In the genomic region with DNA sequence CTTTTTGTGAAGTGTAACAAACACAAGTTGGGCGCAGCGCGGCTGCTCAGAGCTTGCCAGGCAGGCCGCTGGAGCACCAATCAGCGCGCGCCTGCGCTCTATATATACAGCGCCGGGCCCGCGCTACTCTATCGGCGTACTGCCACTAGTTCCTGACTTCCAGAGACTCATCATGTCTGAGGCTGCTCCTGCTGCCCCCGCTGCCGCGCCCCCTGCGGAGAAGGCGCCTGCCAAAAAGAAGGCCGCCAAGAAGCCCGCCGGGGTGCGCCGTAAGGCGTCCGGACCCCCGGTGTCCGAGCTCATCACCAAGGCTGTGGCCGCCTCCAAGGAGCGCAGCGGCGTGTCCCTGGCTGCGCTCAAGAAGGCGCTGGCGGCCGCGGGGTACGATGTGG, we compare ENCODE assay signal across 8 mouse cellular contexts. TPM values are rescaled to one million over a fixed set of nuclear protein-coding genes. Genes with fewer than 3 reads are reported as not detected.
DNase-seq lines count a peak whose midpoint lies in the region; ATAC-seq and TF ChIP-seq lines count a peak whose summit lies in the region.

A gene (plus strand): TSS at position 132 of the 392 bp plus-strand sequence.

- TF ChIP-seq CTCF in cortical plate, adult 2 months (IDR thresholded peaks at IDR 0.05; ENCODE audit: extremely low read depth, insufficient read depth, low read length): no peak
- TF ChIP-seq CTCF in hindbrain, postnatal 0 days (IDR thresholded peaks at IDR 0.05; ENCODE audit: low read depth): no peak
- TF ChIP-seq CTCF in left cerebral cortex, adult 2 months (IDR thresholded peaks at IDR 0.05): no peak; the same call in 1 of the 2 replicates

- H3K4me2 ChIP-seq in hindbrain, postnatal 0 days (ENCODE audit: low read depth, low read length): peak within 1 kb of the TSS; percentile 98

- peak; percentile 83 to 87 for DNase-seq in gastrocnemius, adult 8-10 months (ENCODE audit: low spot score in 2 of 2)
- peak; percentile 93 for DNase-seq in hindbrain, postnatal 0 days (ENCODE audit: low spot score)
- peak; percentile 85 to 87 for DNase-seq in left cerebral cortex, adult 2 months (ENCODE audit: extremely low spot score in 1 of 2, low spot score in 2 of 2)
- DNase-seq in right cerebral cortex, adult 18-20 months: peak; percentile 91
- peak; percentile 94 for DNase-seq in urinary bladder, adult 2 months (ENCODE audit: low spot score)

- H3K36me3 ChIP-seq in hindbrain, postnatal 0 days (ENCODE audit: insufficient read depth, low read length): no peaks in the 10 kb centered on the region

- peak within 1 kb of the TSS; percentile 67 for H3K4me3 ChIP-seq in cortical plate, adult 2 months (ENCODE audit: insufficient read depth, low read length)
- H3K4me3 ChIP-seq in hindbrain, postnatal 0 days (ENCODE audit: low read length): peak within 1 kb of the TSS; percentile 52
- peak within 1 kb of the TSS; percentile 83 for H3K4me3 ChIP-seq in left cerebral cortex, adult 2 months

- ATAC-seq in activated CD4-positive, CD25-positive, alpha-beta regulatory T cell, adult 4 months: peak; percentile 72
- peak; percentile 95 for ATAC-seq in hindbrain, postnatal 0 days
- peak; percentile 71 for ATAC-seq in megakaryocyte, adult 5-6 weeks (ENCODE audit: poor library complexity, severe bottlenecking)

- intact Hi-C loops in left cerebral cortex, adult 2 months (cut with DNase I): loop anchor here (5.0 kb wide), 2 partner anchors 116 to 1696 kb away; a partner anchor contains a TSS

- H3K9me3 ChIP-seq in hindbrain, postnatal 0 days (ENCODE audit: low read length): no peaks in the 10 kb centered on the region

- WGBS in hindbrain, postnatal 0 days: under 1% methylated on average over 33 of the region's 38 CpGs

- peak; percentile 97 for TF ChIP-seq POLR2A in cortical plate, adult 2 months (IDR thresholded peaks at IDR 0.05; ENCODE audit: extremely low read depth, insufficient read depth, low read length)

- peak within 1 kb of the TSS; percentile 74 for H3K9ac ChIP-seq in hindbrain, postnatal 0 days (replicated peaks; ENCODE audit: low read length)

- H3K27me3 ChIP-seq in hindbrain, postnatal 0 days (ENCODE audit: insufficient read depth, low read length): no peaks in the 10 kb centered on the region

- peak within 1 kb of the TSS; percentile 73 for H3K27ac ChIP-seq in cortical plate, adult 2 months (ENCODE audit: insufficient read depth, low read length)
- H3K27ac ChIP-seq in hindbrain, postnatal 0 days: peak within 1 kb of the TSS; percentile 94
- H3K27ac ChIP-seq in left cerebral cortex, adult 2 months: peak within 1 kb of the TSS; percentile 93

- H3K4me1 ChIP-seq in cortical plate, adult 2 months (ENCODE audit: control insufficient read depth, insufficient read depth, low read length): no peaks in the 10 kb centered on the region
- peaks cover 6% of the 10 kb centered on the region; the same call in 1 of the 2 replicates for H3K4me1 ChIP-seq in hindbrain, postnatal 0 days (ENCODE audit: insufficient read depth, low read length)

RNA-seq across cellular contexts. Expression of the gene that starts here (rescaled TPM):
- 10 to 100 TPM in 1 of 2 experiments, 1 to 10 TPM in 1; 5.3 to 15.2 TPM for polyA plus RNA-seq in activated CD4-positive, CD25-positive, alpha-beta regulatory T cell, adult 4 months (2017; shearing (Covaris generic))
- 42.1 and 42.4 TPM in 2 replicates for polyA plus RNA-seq in cortical plate, adult 2 months (2012; rRNA removed)
- 100 to 1,000 TPM; 196 to 246 (median 227) TPM for total RNA-seq in gastrocnemius, adult 8-10 months (2022)
- total RNA-seq in hindbrain, postnatal 0 days (2014; rRNA removed): 508 and 626 TPM in 2 replicates
- 31.4 and 35.4 TPM in 2 replicates for polyA plus RNA-seq in hindbrain, postnatal 0 days (2015; fragmentation: Nextera tagmentation; extraction: Ambion mirVana)
- total RNA-seq in left cerebral cortex, adult 2 months (2021): 10 to 100 TPM; 53.4 to 53.7 TPM
- total RNA-seq in megakaryocyte, adult 5-6 weeks (2015): 179 and 186 TPM in 2 replicates
- 1,288 and 1,327 TPM in 2 replicates for total RNA-seq in megakaryocyte, adult 5-6 weeks (2017)
- 125 and 170 TPM in 2 replicates for polyA plus RNA-seq in urinary bladder, adult 2 months (2012; rRNA removed)

Comparison
In these comparisons a context has a peak if more than half of its experiments do, and no peak if none do; other contexts are left out.
1. Peak in every context shown above with its lines: DNase-seq, ATAC-seq, H3K4me3 ChIP-seq and H3K27ac ChIP-seq.